Mouse (Mus musculus) stomach, embryonic 16.5 days (tissue): ENCODE measurements around the gene Stk32c. TPM values are rescaled to one million over a fixed set of nuclear protein-coding genes. Genes with fewer than 3 reads are reported as not detected.

Experiments used
- ATAC-seq: fragments of 200-750 bp; cut with Nextera tagmentation; 2 replicates; pipeline ENCODE4 v1.8.0; 2017; ENCODE audit warnings: moderate number of reproducible peaks, moderate TSS enrichment; ENCODE audit not compliant: insufficient read depth, low FRiP score
- H3K27ac ChIP-seq: fragments of 300-500 bp; sonication (generic); 2 replicates; pipeline ENCODE4 v1.5.1; 2014; ENCODE audit warnings: low read length
- H3K27me3 ChIP-seq: fragments of 300-500 bp; sonication (generic); 2 replicates; pipeline ENCODE4 v1.6.1; 2014; ENCODE audit warnings: low read length, control low read depth, mixed read lengths; ENCODE audit not compliant: control insufficient read depth, insufficient read depth
- H3K36me3 ChIP-seq: fragments of 300-500 bp; sonication (generic); 2 replicates; pipeline ENCODE4 v1.6.1; 2014; ENCODE audit warnings: low read length; ENCODE audit not compliant: control insufficient read depth, insufficient read depth
- H3K4me1 ChIP-seq: fragments of 300-500 bp; sonication (generic); 2 replicates; pipeline ENCODE4 v1.6.1; 2014; ENCODE audit warnings: low read length, control low read depth, mixed read lengths; ENCODE audit not compliant: control insufficient read depth, insufficient read depth
- H3K4me2 ChIP-seq: fragments of 300-500 bp; sonication (generic); 2 replicates; pipeline ENCODE4 v1.6.1; 2014; ENCODE audit warnings: low read depth, low read length, mixed read lengths
- H3K4me3 ChIP-seq: fragments of 300-500 bp; sonication (generic); replicated peaks from 2 replicates; pipeline ENCODE4 v1.5.1; 2014; ENCODE audit warnings: mild to moderate bottlenecking, low read length
- H3K9ac ChIP-seq: fragments of 300-500 bp; sonication (generic); 2 replicates; pipeline ENCODE4 v1.6.1; 2014; ENCODE audit warnings: low read length
- H3K9me3 ChIP-seq: fragments of 300-500 bp; sonication (generic); replicated peaks from 2 replicates; pipeline ENCODE4 v1.6.1; 2016; ENCODE audit warnings: low read length, control low read depth; ENCODE audit not compliant: control insufficient read depth
- WGBS: fragments of 180-500 bp; shearing (Covaris S2); extraction: QIAGEN DNeasy Blood & Tissue Kit; methylation state at CpG from one replicate; pipeline ENCODE4 v1.1.7; 2014; 5-methylcytosine and 5-hydroxymethylcytosine counted together
- polyA plus RNA-seq: library from polyadenylated mRNA; unstranded; fragments of >200 nt; fragmentation: Nextera tagmentation; extraction: Ambion mirVana; gene quantifications from 2 replicates; pipeline ENCODE4 v1.2.1, GENCODE M21; 2015

The Stk32c gene
- polyA plus RNA-seq, 1 experiment from 2014 or later = 0.17 TPM

GRCm38 (mm10) chr7:139233714-139234113, 20.6 kb upstream of the Stk32c start:
- Histone ChIP-seq H3K4me2 (0 out of 2 replicates have a peak overlapping the region, but pooled peaks have one; percentile 14), H3K4me1 (peaks cover 20% of the 10 kb centered on the region), H3K9me3 (no peaks in the 10 kb centered on the region), H3K4me3 (no peak overlapping the region), H3K9ac (peak overlapping the region; percentile 41), H3K27ac (peak overlapping the region; percentile 59; the same call in 1 of the 2 replicates), H3K36me3 (no peaks in the 10 kb centered on the region), H3K27me3 (no peaks in the 10 kb centered on the region)
- 2% methylated on average over 7 of the region's 7 CpGs for WGBS
- peak; percentile 86 for ATAC-seq

GRCm38 (mm10) chr7:139230241-139230640, 17.1 kb upstream of the Stk32c start:
- 71% methylated on average over 12 of the region's 12 CpGs for WGBS
- no peak overlapping the region for H3K4me3 ChIP-seq
- H3K4me1 ChIP-seq = peaks cover 17% of the 10 kb centered on the region
- ATAC-seq = no peak
- H3K4me2 ChIP-seq = no peak overlapping the region
- no peak overlapping the region for H3K9ac ChIP-seq
- H3K9me3 ChIP-seq = no peaks in the 10 kb centered on the region
- no peaks in the 10 kb centered on the region for H3K36me3 ChIP-seq
- H3K27me3 ChIP-seq = no peaks in the 10 kb centered on the region
- no peak overlapping the region for H3K27ac ChIP-seq

- no peaks in the 10 kb centered on the region for H3K9me3 ChIP-seq
- 82% methylated on average over 5 of the region's 5 CpGs for WGBS
- H3K9ac ChIP-seq = no peak overlapping the region
- no peaks in the 10 kb centered on the region for H3K27me3 ChIP-seq
- H3K4me1 ChIP-seq = peaks cover 17% of the 10 kb centered on the region
- H3K4me3 ChIP-seq = no peak overlapping the region
- ATAC-seq = no peak
- H3K27ac ChIP-seq = no peak overlapping the region
- H3K36me3 ChIP-seq = no peaks in the 10 kb centered on the region
- no peak overlapping the region for H3K4me2 ChIP-seq
These were observed 16.7 kb upstream of the Stk32c start for GRCm38 (mm10) chr7:139229837-139230236.

GRCm38 (mm10) chr7:139228447-139229171, 15.5 kb upstream of the Stk32c start:
- ATAC-seq = no peak
- no peak overlapping the region for H3K27ac ChIP-seq
- peaks cover 7% of the 10 kb centered on the region; the same call in 1 of the 2 replicates for H3K4me1 ChIP-seq

GRCm38 (mm10) chr7:139226416-139226815, 13.3 kb upstream of the Stk32c start:
- H3K27ac ChIP-seq = no peak overlapping the region

More at GRCm38 (mm10) chr7:139228447-139229171, 15.5 kb upstream of the Stk32c start:
- Histone ChIP-seq H3K9me3 (no peaks in the 10 kb centered on the region), H3K36me3 (no peaks in the 10 kb centered on the region), H3K4me2 (no peak overlapping the region), H3K9ac (no peak overlapping the region), H3K27me3 (no peaks in the 10 kb centered on the region), H3K4me3 (no peak overlapping the region)
- 66% methylated on average over 6 of the region's 6 CpGs for WGBS

GRCm38 (mm10) chr7:139224725-139225124, 11.6 kb upstream of the Stk32c start:
- Histone ChIP-seq H3K4me1 (peaks cover 7% of the 10 kb centered on the region; the same call in 1 of the 2 replicates), H3K9ac (0 out of 2 replicates have a peak overlapping the region, but pooled peaks have one; percentile 17), H3K27ac (no peak overlapping the region), H3K4me2 (no peak overlapping the region), H3K36me3 (no peaks in the 10 kb centered on the region), H3K4me3 (no peak overlapping the region), H3K27me3 (no peaks in the 10 kb centered on the region), H3K9me3 (no peaks in the 10 kb centered on the region)
- no peak for ATAC-seq
- 49% methylated on average over 8 of the region's 8 CpGs for whole genome bisulfite sequencing

More at GRCm38 (mm10) chr7:139226416-139226815, 13.3 kb upstream of the Stk32c start:
- no peaks in the 10 kb centered on the region for H3K9me3 ChIP-seq
- 77% methylated on average over 7 of the region's 7 CpGs for WGBS
- ATAC-seq = no peak
- H3K36me3 ChIP-seq = no peaks in the 10 kb centered on the region
- no peak overlapping the region for H3K9ac ChIP-seq
- H3K4me2 ChIP-seq = no peak overlapping the region
- no peak overlapping the region for H3K4me3 ChIP-seq
- H3K27me3 ChIP-seq = no peaks in the 10 kb centered on the region
- H3K4me1 ChIP-seq = peaks cover 7% of the 10 kb centered on the region; the same call in 1 of the 2 replicates

- whole genome bisulfite sequencing = 85% methylated on average over 1 of the region's 1 CpGs
- no peak for ATAC-seq
- H3K36me3 ChIP-seq = no peaks in the 10 kb centered on the region
- peaks cover 7% of the 10 kb centered on the region; the same call in 1 of the 2 replicates for H3K4me1 ChIP-seq
- no peaks in the 10 kb centered on the region for H3K27me3 ChIP-seq
- H3K4me2 ChIP-seq = no peak overlapping the region
- no peak overlapping the region for H3K27ac ChIP-seq
- H3K4me3 ChIP-seq = no peak overlapping the region
- H3K9me3 ChIP-seq = no peaks in the 10 kb centered on the region
- no peak overlapping the region for H3K9ac ChIP-seq
These were observed 11.0 kb upstream of the Stk32c start for GRCm38 (mm10) chr7:139224070-139224469.

- Histone ChIP-seq H3K27ac (no peak overlapping the region), H3K36me3 (no peaks in the 10 kb centered on the region), H3K4me2 (no peak overlapping the region), H3K4me1 (0 out of 2 replicates have a peak, but pooled peaks cover 7% of the 10 kb centered on the region), H3K9ac (no peak overlapping the region), H3K9me3 (no peaks in the 10 kb centered on the region), H3K27me3 (no peaks in the 10 kb centered on the region), H3K4me3 (no peak overlapping the region)
- ATAC-seq = no peak
- WGBS = 74% methylated on average over 4 of the region's 4 CpGs
These were observed 9.2 kb upstream of the Stk32c start for GRCm38 (mm10) chr7:139222341-139222740.

GRCm38 (mm10) chr7:139221856-139222255, 8.7 kb upstream of the Stk32c start:
- WGBS = 76% methylated on average over 2 of the region's 2 CpGs
- no peaks in the 10 kb centered on the region for H3K9me3 ChIP-seq
- H3K27ac ChIP-seq = no peak overlapping the region
- no peaks in the 10 kb centered on the region for H3K36me3 ChIP-seq
- no peaks in the 10 kb centered on the region for H3K27me3 ChIP-seq
- no peak for ATAC-seq
- H3K4me2 ChIP-seq = no peak overlapping the region
- H3K4me1 ChIP-seq = 0 out of 2 replicates have a peak, but pooled peaks cover 7% of the 10 kb centered on the region
- H3K4me3 ChIP-seq = no peak overlapping the region
- no peak overlapping the region for H3K9ac ChIP-seq
